Mouse (Mus musculus): ENCODE measurements around the gene Dscaml1.

Gene Dscaml1

DNA sequence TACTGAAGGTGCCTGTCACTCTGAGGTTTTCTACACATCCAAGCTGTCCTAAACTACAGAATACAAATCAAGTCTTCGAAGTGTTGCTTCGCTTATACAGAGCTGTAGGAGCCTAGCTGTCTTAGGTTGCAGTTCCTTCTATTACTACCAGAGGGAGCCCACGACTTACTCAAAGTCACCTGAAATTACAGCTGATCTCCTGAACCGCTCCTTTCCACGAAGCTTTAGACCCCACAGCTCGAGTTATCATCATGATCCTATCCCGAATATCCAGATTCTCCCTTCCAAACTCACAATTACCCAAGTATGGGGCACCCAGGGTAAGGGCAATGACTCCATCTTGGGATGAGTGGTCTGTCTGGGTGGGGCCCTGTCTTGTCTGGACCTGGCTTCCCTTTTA, 14.6 kb upstream of the Dscaml1 start:
- peak; percentile 77 for DNase-seq (ENCODE audit: low read depth, low spot score)

GRCm38 (mm10) chr9:45412287-45412686, 14.1 kb upstream of the Dscaml1 start:
- peak; percentile 93 for DNase-seq (ENCODE audit: low read depth, low spot score)

- DNase-seq (ENCODE audit: low read depth, low spot score): no peak
These were observed 13.5 kb upstream of the Dscaml1 start for GRCm38 (mm10) chr9:45412700-45413477.

- peak; percentile 60 for DNase-seq (ENCODE audit: low read depth, low spot score)
These were observed 12.8 kb upstream of the Dscaml1 start for GRCm38 (mm10) chr9:45413478-45414140.

DNA sequence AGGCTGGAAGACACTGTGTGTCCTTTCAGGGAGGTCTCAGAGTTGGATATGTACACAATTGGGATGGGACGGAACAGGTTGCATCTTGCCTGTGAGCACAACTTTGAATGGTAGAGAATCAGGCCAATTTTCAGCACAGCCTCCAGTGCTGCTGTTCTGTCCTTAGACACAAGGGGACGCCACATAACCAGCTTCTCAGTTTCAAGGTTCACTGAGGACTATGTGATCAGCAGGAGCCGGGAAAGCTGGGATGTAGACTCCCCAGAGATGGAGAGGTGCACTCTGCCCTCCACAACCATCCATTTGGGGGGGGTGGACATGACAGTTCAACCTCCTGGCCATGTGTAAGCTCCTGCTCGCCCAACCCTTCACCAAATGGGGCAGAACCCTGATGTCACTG, 10.5 kb upstream of the Dscaml1 start:
- DNase-seq (ENCODE audit: low read depth, low spot score): peak; percentile 48

GRCm38 (mm10) chr9:45417245-45417644, 9.2 kb upstream of the Dscaml1 start:
- peak; percentile 88 for DNase-seq (ENCODE audit: low read depth, low spot score)

- DNase-seq (ENCODE audit: low read depth, low spot score): no peak
These were observed 8.2 kb upstream of the Dscaml1 start for GRCm38 (mm10) chr9:45418252-45418651.

DNA sequence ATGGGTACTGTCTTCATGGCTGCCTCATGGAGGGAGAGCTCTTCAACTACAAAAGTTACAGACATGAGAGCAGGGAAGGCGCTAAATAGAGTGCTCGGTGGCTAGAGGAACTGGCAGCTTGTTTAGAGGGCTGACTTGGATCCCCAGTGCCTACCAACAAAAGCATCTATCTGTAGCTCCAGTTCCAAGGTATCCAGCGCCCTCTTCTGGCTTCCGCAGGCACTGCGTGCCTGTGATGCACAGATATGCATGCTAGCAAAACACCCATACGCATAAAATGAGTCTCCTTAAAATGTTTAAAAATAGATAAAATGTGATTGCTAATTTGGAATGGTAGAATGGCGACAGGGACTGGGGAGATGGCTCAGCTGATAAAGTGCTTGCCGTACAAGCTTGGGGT, 5.2 kb upstream of the Dscaml1 start:
- peak; percentile 59 for DNase-seq (ENCODE audit: low read depth, low spot score)

DNA sequence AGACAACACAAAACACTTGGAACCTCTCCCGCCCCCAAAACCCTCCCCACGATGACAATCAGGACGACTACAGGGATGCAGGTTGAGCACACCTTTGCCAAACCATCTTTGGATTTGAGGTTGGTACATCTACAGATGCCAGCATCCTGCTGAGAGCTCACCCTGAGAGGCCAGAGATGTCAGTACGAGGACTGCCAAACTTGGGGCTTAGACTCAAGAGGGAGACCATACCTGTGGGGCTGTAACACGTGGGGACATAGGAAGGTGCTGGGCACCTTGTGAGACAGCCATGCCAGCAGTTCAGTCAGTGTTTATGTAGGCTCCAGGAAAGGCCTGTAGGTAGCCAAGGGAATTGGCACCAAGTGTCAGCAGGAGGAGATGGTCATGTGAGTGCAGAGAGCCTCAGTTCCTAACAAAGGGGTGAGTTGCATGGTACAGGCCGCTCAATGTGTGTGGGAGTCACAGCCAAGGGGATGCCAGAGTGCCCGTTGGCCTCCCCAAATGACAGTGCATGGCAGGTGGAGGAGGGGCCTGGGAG, 3.6 kb upstream of the Dscaml1 start:
- DNase-seq (ENCODE audit: low read depth, low spot score): no peak

- DNase-seq (ENCODE audit: low read depth, low spot score): no peak
These were observed 3.0 kb downstream of the Dscaml1 start for GRCm38 (mm10) chr9:45429392-45429791.

DNA sequence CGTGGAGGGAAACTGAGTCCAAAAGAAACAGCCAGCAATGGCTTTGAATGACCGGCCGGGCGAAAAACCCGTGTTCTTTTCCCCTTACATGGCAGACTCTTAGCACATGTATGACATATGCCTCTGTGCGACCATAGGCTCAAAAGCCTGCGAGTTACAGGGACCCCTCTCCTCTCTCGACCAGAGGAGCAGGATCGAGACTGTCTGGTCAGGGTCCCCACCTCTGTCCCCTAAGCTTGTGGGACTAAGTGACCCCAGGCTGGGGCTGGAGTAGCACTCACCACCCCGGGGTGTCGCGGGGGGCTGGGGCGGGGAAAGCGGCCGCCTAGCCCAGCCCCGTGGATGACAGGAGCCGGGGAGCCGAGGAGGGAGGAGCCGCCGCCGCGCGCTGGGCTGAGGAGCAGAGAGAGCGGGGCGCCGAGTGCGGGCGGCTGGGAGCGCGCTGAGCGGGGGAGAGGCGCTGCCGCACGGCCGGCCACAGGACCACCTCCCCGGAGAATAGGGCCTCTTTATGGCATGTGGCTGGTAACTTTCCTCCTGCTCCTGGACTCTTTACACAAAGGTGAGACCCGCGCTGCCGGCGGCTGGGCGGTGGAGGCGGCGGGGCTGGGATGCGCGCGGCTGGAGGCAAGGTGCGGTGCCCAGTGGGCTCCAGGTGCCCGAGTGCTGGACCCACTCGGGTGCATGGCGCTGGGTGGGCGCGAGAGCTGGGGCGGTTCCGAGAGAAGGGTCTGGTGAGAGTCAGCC, 3.7 kb downstream of the Dscaml1 start:
- DNase-seq (ENCODE audit: low read depth, low spot score): no peak

GRCm38 (mm10) chr9:45430698-45430959, 4.2 kb downstream of the Dscaml1 start:
- no peak for DNase-seq (ENCODE audit: low read depth, low spot score)

DNA sequence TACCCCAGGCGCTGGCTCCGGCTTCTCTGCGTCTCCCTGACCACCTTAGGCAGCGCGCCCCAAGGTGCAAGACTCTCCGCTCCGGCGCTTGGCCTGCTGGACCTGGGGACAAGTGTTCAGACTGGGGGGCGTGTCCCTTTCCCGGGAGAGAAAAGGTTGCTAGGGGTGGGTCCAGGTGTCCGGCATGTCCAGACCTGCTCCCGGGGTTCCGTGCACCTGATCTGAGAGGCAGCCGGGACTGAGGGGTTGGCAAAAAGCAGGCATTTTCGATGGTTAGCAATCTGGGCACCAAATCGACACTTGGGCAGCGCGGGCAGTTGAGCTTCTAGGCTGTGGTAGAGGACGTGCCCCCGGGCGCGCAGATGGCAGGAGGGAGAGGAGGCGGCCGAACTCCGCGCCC, 4.7 kb downstream of the Dscaml1 start:
- DNase-seq (ENCODE audit: low read depth, low spot score): no peak

- DNase-seq (ENCODE audit: low read depth, low spot score): no peak
These were observed 6.2 kb downstream of the Dscaml1 start for GRCm38 (mm10) chr9:45432639-45433038.

GRCm38 (mm10) chr9:45433119-45433518, 6.7 kb downstream of the Dscaml1 start:
- no peak for DNase-seq (ENCODE audit: low read depth, low spot score)

DNA sequence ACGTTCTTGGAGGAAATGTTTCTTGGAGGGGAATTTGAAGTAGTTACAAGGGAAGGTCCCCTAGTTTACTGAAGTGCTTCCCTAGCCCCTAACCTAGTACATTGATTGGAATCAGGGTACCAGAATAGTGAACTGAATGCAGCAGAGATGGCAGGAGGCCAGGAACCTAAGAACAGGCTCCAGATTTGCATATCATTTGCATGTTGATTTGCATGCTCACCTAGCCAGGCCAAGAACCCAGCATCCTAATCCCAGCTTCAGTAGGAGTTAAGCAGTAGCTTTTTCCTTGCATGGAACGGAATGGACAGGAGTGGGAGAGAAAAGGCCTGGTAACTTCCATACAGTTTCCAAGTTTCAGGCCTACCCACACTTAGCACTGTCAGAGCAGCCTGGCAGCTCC, 7.7 kb downstream of the Dscaml1 start:
- DNase-seq (ENCODE audit: low read depth, low spot score): no peak

GRCm38 (mm10) chr9:45439025-45439424, 12.6 kb downstream of the Dscaml1 start:
- DNase-seq (ENCODE audit: low read depth, low spot score): no peak

DNA sequence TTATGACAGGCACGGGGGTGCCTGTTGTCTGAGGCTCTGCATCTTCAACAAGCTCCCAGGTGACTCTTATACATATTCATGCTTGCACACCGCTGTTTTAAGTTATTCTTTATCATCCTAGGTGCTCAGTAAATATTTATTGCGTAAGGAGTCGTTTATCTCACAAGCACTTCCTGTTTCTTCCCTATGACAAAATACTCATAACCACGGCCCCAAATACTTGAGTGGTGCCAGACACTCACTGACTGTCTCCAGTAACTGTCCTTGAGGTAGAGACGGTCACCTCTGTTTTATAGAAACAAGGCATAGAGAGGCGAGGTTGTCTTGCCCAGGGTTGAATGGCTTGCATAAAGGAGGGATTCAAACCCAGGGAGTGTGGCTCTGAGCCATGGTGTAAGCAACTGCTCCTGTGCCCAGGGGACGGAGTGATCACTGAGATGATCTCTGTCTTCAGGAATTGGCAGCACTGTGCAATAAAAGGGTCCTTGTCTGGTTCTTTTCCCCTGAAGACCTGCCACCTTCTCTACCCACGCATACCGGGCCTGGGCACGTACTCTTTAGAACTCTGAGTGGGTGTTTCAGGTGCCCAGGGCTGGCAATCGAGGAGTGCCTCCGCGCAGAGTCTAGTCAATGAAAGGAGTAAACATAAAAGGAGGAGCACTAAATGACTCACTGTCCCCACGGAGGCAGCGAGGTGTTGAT, 13.8 kb downstream of the Dscaml1 start:
- no peak for DNase-seq (ENCODE audit: low read depth, low spot score)

DNA sequence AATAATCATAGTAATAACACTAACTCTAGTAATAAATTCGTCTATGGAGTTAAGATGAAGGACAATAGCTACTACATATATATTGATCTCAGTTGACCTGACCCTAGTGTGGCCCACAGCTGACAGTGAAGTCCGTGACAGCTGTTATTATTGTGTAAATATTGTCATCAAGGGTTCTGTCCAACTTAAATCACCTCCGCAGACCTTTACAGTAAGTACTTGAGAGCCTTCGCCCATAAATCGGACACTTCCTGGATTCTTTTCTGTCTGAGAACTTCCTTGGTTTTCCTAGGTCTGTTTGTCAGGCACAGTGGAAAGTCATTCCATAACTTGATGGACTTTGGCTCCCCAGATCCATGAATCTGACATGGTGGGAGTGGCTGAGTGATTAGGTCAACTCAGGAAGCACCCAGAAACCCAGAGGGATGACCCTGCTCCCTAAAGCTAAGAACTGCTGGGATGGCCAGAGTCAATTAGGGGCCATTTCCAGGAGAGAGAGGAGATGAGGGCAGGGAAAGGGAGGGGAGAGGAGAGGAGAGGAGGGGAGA, 17.9 kb downstream of the Dscaml1 start:
- no peak for DNase-seq (ENCODE audit: low read depth, low spot score)

- DNase-seq (ENCODE audit: low read depth, low spot score): no peak
These were observed 23.2 kb downstream of the Dscaml1 start for GRCm38 (mm10) chr9:45449658-45450057.

- DNase-seq (ENCODE audit: low read depth, low spot score): no peak
These were observed 24.9 kb downstream of the Dscaml1 start for GRCm38 (mm10) chr9:45451346-45451745.

- DNase-seq (ENCODE audit: low read depth, low spot score): no peak
These were observed 27.6 kb downstream of the Dscaml1 start for GRCm38 (mm10) chr9:45454032-45454431.
